In genomic region chr14:48493896-48494295, GRCm38 (mm10) we compare ENCODE assay signal across 11 mouse cellular contexts. TPM values are rescaled to one million over a fixed set of nuclear protein-coding genes. Genes with fewer than 3 reads are reported as not detected.
DNase-seq lines count a peak whose midpoint lies in the region; ATAC-seq lines count a peak whose summit lies in the region.
"Had no signal": no experiment of that assay in that cellular context is flagged by ENCODE, and none has a peak within 500 bp of the region (broad histone marks: within the 10 kb centered on the region; RNA-seq: fewer than 3 reads in every experiment).

No protein-coding gene starts in this region.

- 27% methylated on average over 4 of the region's 4 CpGs for WGBS in kidney, embryonic 15.5 days
- WGBS in midbrain, embryonic 14.5 days: 30% methylated on average over 4 of the region's 4 CpGs

- ATAC-seq in kidney, embryonic 15.5 days (replicated peaks; ENCODE audit: low FRiP score): peak; percentile 56; the same call in 1 of the 2 replicates
- ATAC-seq in midbrain, embryonic 14.5 days (ENCODE audit: low FRiP score, low TSS enrichment): no peak
- no peak for ATAC-seq in erythroblast, adult 5-6 weeks (replicated peaks; ENCODE audit: low FRiP score, poor library complexity, severe bottlenecking)

- no peak overlapping the region for H3K27ac ChIP-seq in kidney, embryonic 15.5 days
- no peak overlapping the region for H3K27ac ChIP-seq in midbrain, embryonic 14.5 days (replicated peaks; ENCODE audit: low read depth, low read length)
- H3K27ac ChIP-seq: embryonic facial prominence, embryonic 12.5 days; limb, embryonic 12.5 days; stomach, embryonic 15.5 days had no signal

- H3K4me1 ChIP-seq in kidney, embryonic 15.5 days: no peaks in the 10 kb centered on the region
- no peaks in the 10 kb centered on the region for H3K4me1 ChIP-seq in midbrain, embryonic 14.5 days (ENCODE audit: control insufficient read depth, insufficient read depth, low read length)
- H3K4me1 ChIP-seq: embryonic facial prominence, embryonic 12.5 days; limb, embryonic 12.5 days; stomach, embryonic 15.5 days had no signal

- H3K36me3 ChIP-seq in kidney, embryonic 15.5 days: peaks cover 33% of the 10 kb centered on the region
- peaks cover 21% of the 10 kb centered on the region; the same call in 1 of the 2 replicates for H3K36me3 ChIP-seq in midbrain, embryonic 14.5 days (ENCODE audit: control insufficient read depth, insufficient read depth, low read length)

- H3K4me2 ChIP-seq in kidney, embryonic 15.5 days: no peak overlapping the region
- no peak overlapping the region for H3K4me2 ChIP-seq in midbrain, embryonic 14.5 days (ENCODE audit: low read length)
- H3K4me2 ChIP-seq: embryonic facial prominence, embryonic 12.5 days; limb, embryonic 12.5 days; stomach, embryonic 15.5 days had no signal

- no peak overlapping the region for H3K9ac ChIP-seq in kidney, embryonic 15.5 days
- H3K9ac ChIP-seq in midbrain, embryonic 14.5 days (replicated peaks; ENCODE audit: low read length): no peak overlapping the region
- H3K9ac ChIP-seq: embryonic facial prominence, embryonic 12.5 days; limb, embryonic 12.5 days; stomach, embryonic 15.5 days had no signal

- no peaks in the 10 kb centered on the region for H3K27me3 ChIP-seq in kidney, embryonic 15.5 days
- H3K27me3 ChIP-seq in midbrain, embryonic 14.5 days (ENCODE audit: control insufficient read depth, insufficient read depth, low read length): no peaks in the 10 kb centered on the region
- H3K27me3 ChIP-seq: embryonic facial prominence, embryonic 12.5 days; limb, embryonic 12.5 days; stomach, embryonic 15.5 days had no signal

- peak; percentile 7 for DNase-seq in gastrocnemius, adult 18-20 months (ENCODE audit: low spot score)
- no peak for DNase-seq in gastrocnemius, postnatal 25 days
- peak; percentile 22 to 57 for DNase-seq in spleen, postnatal 10 days (ENCODE audit: low spot score in 2 of 2)
- no peak for DNase-seq in spleen, adult 12 weeks (ENCODE audit: low spot score)
- peak; percentile 79 for DNase-seq in embryo, embryonic 11 days
- peak; percentile 79 for DNase-seq in midbrain, embryonic 14.5 days

- no peaks in the 10 kb centered on the region for H3K9me3 ChIP-seq in kidney, embryonic 15.5 days (replicated peaks)
- no peaks in the 10 kb centered on the region for H3K9me3 ChIP-seq in midbrain, embryonic 14.5 days (ENCODE audit: control insufficient read depth, low read length)
- H3K9me3 ChIP-seq: embryonic facial prominence, embryonic 12.5 days; limb, embryonic 12.5 days; stomach, embryonic 15.5 days had no signal

- H3K4me3 ChIP-seq in kidney, embryonic 15.5 days (replicated peaks): no peak overlapping the region
- no peak overlapping the region for H3K4me3 ChIP-seq in midbrain, embryonic 14.5 days (replicated peaks; ENCODE audit: low read depth, low read length)
- H3K4me3 ChIP-seq: embryonic facial prominence, embryonic 12.5 days; limb, embryonic 12.5 days; stomach, embryonic 15.5 days had no signal

RNA-seq across cellular contexts. Expression of gene Tmem260, which starts 48.0 kb away (rescaled TPM):
- total RNA-seq in gastrocnemius, adult 18-20 months (2021): 1 to 10 TPM; 3.3 to 4.1 TPM
- 1 to 10 TPM; 4.3 to 5.8 TPM for total RNA-seq in gastrocnemius, postnatal 25 days (2021)
- 19.4 and 20.4 TPM in 2 replicates for polyA plus RNA-seq in kidney, embryonic 15.5 days (2015; fragmentation: Nextera tagmentation; extraction: Ambion mirVana)
- 18.7 and 27.3 TPM in 2 replicates for polyA plus RNA-seq in midbrain, embryonic 14.5 days (2014; fragmentation: Nextera tagmentation; extraction: Ambion mirVana)
- 4.6 and 7.7 TPM in 2 replicates for total RNA-seq in erythroblast, adult 5-6 weeks (2015; ENCODE audit: low replicate concordance)
- 7.9 and 8.9 TPM in 2 replicates for total RNA-seq in erythroblast, adult 5-6 weeks (2017; ENCODE audit: low replicate concordance)

Comparison
In these comparisons a context has a peak if more than half of its experiments do, and no peak if none do; other contexts are left out.
1. DNase-seq: peak in gastrocnemius, adult 18-20 months (single experiment), spleen, postnatal 10 days (2 of 2), embryo, embryonic 11 days (single experiment) and midbrain, embryonic 14.5 days (single experiment); none in gastrocnemius, postnatal 25 days (single experiment) and spleen, adult 12 weeks (single experiment).